Mouse (Mus musculus): ENCODE data around the gene Mettl17. TPM values are rescaled to one million over a fixed set of nuclear protein-coding genes. Genes with fewer than 3 reads are reported as not detected.
A peak's percentile ranks its signal among the peaks of the same experiment; 100 is the strongest.

The Mettl17 gene
- polyA plus RNA-seq, 1 experiment from 2014 or later = 52.4 TPM

DNA sequence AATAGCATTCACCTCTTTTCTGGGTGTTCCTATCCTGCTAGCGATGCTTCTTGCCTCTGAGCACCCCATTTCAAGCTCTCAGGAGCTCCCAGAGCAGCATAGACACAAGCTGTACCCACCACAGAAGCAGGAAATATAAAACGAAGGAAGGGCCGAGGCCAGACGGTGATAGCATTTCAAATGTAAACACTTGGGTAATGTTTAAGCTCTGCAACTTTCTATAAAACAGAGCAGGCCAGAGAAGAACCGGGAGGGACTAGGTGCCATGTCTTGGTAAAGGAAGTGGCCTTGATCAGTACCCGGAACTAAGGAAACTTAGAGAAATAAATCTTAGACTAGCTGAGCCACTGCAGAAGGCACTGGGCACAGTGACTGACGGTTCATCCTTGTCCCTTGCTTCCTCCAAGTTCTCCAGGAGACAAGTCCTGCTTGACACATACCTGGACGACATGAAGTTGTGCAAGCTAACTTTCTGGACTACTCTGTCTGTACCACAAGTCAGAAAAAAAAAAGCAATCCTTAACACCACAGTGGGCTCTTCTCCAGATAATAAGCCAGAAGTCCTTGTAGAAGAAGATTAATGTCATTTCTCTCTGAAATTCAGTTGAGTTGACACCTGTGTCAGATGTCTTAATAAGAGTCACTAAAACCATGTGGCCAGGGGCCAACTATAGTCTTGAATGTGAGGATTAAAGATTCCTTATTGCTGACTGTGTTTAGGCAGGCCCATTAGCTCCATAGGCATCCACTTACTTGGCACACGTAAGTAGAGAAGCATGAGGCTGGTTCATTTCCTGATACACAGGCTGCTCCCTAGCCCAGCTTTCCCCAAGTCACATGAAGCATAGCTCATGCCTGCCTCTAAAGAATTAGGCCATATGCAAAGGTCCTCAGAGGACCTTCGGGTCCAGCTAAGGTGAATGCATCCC lies 47.7 kb downstream of the Mettl17 start:
- Histone ChIP-seq H3K9ac (ENCODE audit: low read length) (no peak overlapping the region), H3K4me2 (no peak overlapping the region), H3K9me3 (ENCODE audit: control insufficient read depth, low read length) (no peaks in the 10 kb centered on the region), H3K36me3 (ENCODE audit: control insufficient read depth, insufficient read depth, low read length) (no peaks in the 10 kb centered on the region), H3K27me3 (ENCODE audit: control insufficient read depth, insufficient read depth, low read length) (no peaks in the 10 kb centered on the region), H3K4me1 (ENCODE audit: control insufficient read depth, insufficient read depth, low read length) (no peaks in the 10 kb centered on the region), H3K4me3 (ENCODE audit: low read depth, low read length) (no peak overlapping the region), H3K27ac (ENCODE audit: low read depth, low read length) (no peak overlapping the region)
- DNase-seq (ENCODE audit: low spot score, missing footprints) (peak; percentile 54), ATAC-seq (ENCODE audit: low FRiP score) (no peak)
- WGBS = 79% methylated on average over 10 of the region's 10 CpGs

DNA sequence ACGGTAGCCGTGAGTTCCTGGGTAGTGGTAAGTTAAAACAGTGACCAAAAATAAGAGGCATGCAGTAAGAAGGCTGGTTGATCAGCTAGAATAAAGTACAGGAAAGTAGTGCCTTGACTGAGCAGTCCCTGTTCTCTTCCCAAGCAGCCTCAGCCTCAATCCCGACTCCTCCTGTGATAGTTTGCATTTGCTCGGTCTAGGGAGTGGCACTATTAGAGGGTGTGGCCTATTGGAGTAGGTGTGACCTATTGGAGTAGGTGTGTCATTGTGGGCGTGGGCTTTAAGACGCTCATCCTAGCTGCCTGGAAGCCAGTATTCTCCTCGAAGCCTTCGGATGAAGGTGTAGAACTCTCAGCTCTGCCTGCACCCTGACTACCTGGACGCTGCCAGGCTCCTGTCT lies 54.4 kb downstream of the Mettl17 start:
- H3K9ac ChIP-seq (ENCODE audit: low read length) = no peak overlapping the region
- H3K36me3 ChIP-seq (ENCODE audit: control insufficient read depth, insufficient read depth, low read length) = no peaks in the 10 kb centered on the region
- H3K27ac ChIP-seq (ENCODE audit: low read depth, low read length) = no peak overlapping the region
- H3K4me3 ChIP-seq (ENCODE audit: low read depth, low read length) = no peak overlapping the region
- DNase-seq (ENCODE audit: low spot score, missing footprints) = no peak
- no peaks in the 10 kb centered on the region for H3K9me3 ChIP-seq (ENCODE audit: control insufficient read depth, low read length)
- H3K4me2 ChIP-seq = no peak overlapping the region
- H3K4me1 ChIP-seq (ENCODE audit: control insufficient read depth, insufficient read depth, low read length) = no peaks in the 10 kb centered on the region
- H3K27me3 ChIP-seq (ENCODE audit: control insufficient read depth, insufficient read depth, low read length) = no peaks in the 10 kb centered on the region
- WGBS = 91% methylated on average over 9 of the region's 9 CpGs
- ATAC-seq (ENCODE audit: low FRiP score) = peak; percentile 30; the same call in 1 of the 2 replicates

DNA sequence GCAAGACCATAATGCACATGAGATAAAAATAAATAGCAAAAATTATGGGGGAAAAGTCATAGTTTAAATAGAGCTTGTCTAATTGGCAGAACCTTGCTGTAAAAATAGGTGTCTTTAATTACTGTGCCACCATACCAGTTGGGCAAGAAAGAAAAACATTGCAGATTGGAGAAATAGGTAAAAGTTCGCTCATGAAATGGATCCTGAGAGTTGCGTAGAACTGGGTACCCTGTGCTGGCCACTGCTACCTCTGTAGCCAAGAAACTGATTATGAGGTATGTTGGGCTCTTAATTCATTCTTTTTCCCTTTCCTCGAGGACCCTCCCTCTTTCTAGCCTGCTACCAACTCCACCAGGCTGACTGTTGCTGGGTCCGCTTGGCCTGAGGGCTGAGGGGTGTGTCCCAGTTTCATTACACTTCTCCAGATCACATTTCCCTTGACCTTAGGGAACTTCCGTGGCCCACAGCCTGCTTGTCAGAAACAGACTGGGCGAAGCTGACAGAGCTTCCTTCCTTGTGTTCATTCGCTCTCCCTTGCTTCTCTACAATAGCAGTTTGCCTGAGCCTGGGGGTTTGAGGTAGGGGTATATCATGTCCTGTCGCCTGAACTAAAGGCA lies 56.4 kb downstream of the Mettl17 start:
- Histone ChIP-seq H3K4me1 (ENCODE audit: control insufficient read depth, insufficient read depth, low read length) (no peaks in the 10 kb centered on the region), H3K9me3 (ENCODE audit: control insufficient read depth, low read length) (no peaks in the 10 kb centered on the region), H3K9ac (ENCODE audit: low read length) (no peak overlapping the region), H3K4me2 (no peak overlapping the region), H3K36me3 (ENCODE audit: control insufficient read depth, insufficient read depth, low read length) (no peaks in the 10 kb centered on the region), H3K27me3 (ENCODE audit: control insufficient read depth, insufficient read depth, low read length) (no peaks in the 10 kb centered on the region), H3K27ac (ENCODE audit: low read depth, low read length) (no peak overlapping the region), H3K4me3 (ENCODE audit: low read depth, low read length) (no peak overlapping the region)
- no peak for ATAC-seq (ENCODE audit: low FRiP score)
- DNase-seq (ENCODE audit: low spot score, missing footprints) = no peak
- WGBS = 48% methylated on average over 8 of the region's 8 CpGs

DNA sequence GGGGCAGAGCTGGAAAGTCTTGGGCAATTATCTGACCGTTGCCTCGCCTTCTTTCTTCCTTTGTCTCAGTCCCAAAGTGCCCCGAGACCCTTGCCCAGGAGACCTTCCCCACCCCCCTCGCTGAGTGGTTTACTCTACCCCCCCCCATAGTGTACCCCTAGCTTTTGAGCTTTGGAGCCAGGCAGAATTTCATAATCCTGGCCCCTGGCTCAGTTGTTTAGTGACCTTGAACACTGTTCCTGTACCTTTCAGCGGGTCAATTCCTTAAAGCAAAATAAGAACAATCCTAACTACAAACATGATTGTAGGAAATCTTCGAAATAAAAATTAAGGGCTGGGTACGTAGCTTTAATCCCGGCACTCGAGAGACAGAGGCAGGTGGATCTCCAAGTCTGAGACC lies 56.9 kb downstream of the Mettl17 start:
- DNase-seq (ENCODE audit: low spot score, missing footprints) = no peak
- Histone ChIP-seq H3K9me3 (ENCODE audit: control insufficient read depth, low read length) (no peaks in the 10 kb centered on the region), H3K27ac (ENCODE audit: low read depth, low read length) (no peak overlapping the region), H3K27me3 (ENCODE audit: control insufficient read depth, insufficient read depth, low read length) (no peaks in the 10 kb centered on the region), H3K9ac (ENCODE audit: low read length) (no peak overlapping the region), H3K36me3 (ENCODE audit: control insufficient read depth, insufficient read depth, low read length) (no peaks in the 10 kb centered on the region), H3K4me3 (ENCODE audit: low read depth, low read length) (no peak overlapping the region), H3K4me2 (no peak overlapping the region), H3K4me1 (ENCODE audit: control insufficient read depth, insufficient read depth, low read length) (no peaks in the 10 kb centered on the region)
- ATAC-seq (ENCODE audit: low FRiP score) = no peak
- 59% methylated on average over 9 of the region's 9 CpGs for WGBS

DNA sequence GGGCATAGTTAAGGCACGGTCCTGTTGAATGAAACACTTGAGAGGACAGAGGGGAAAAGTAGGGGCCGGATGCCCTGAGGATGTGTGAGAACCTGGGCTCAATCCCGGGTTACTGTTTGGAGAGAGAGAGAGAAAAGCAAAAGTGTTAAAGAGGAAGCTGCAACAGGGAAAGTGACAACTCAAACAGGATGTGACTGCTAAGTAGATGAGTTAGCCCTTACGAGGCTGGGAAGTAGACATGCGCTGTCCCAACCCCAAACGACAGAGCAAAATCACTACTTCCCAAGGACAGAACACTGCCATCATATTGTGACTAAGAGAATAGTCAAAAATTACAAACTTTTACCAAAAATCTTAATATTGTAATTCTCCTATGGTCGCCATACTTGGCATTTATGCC lies 57.6 kb downstream of the Mettl17 start:
- no peak for ATAC-seq (ENCODE audit: low FRiP score)
- 77% methylated on average over 7 of the region's 7 CpGs for WGBS
- Histone ChIP-seq H3K27ac (ENCODE audit: low read depth, low read length) (no peak overlapping the region), H3K4me2 (no peak overlapping the region), H3K36me3 (ENCODE audit: control insufficient read depth, insufficient read depth, low read length) (no peaks in the 10 kb centered on the region), H3K4me3 (ENCODE audit: low read depth, low read length) (no peak overlapping the region), H3K27me3 (ENCODE audit: control insufficient read depth, insufficient read depth, low read length) (no peaks in the 10 kb centered on the region), H3K9ac (ENCODE audit: low read length) (no peak overlapping the region), H3K4me1 (ENCODE audit: control insufficient read depth, insufficient read depth, low read length) (no peaks in the 10 kb centered on the region), H3K9me3 (ENCODE audit: control insufficient read depth, low read length) (no peaks in the 10 kb centered on the region)
- DNase-seq (ENCODE audit: low spot score, missing footprints) = no peak

Small RNA genes lying within 50 kb of the gene (microRNA-seq; reads per million reads assigned to microRNA genes)
- gene Gm27375 = not detected

Other genes starting within 250 kb of the Mettl17 start
- not detected in 2 replicates for gene Gm4181, start 249.2 kb upstream of the Mettl17 start, polyA plus RNA-seq (2014; fragmentation: Nextera tagmentation; extraction: Ambion mirVana)
- gene Gm17079, start 189.4 kb upstream of the Mettl17 start, polyA plus RNA-seq (2014; fragmentation: Nextera tagmentation; extraction: Ambion mirVana) = not detected in 2 replicates
- not detected in 2 replicates for gene Gm5800, start 167.7 kb upstream of the Mettl17 start, polyA plus RNA-seq (2014; fragmentation: Nextera tagmentation; extraction: Ambion mirVana)
- gene Ang4, start 111.3 kb upstream of the Mettl17 start, polyA plus RNA-seq (2014; fragmentation: Nextera tagmentation; extraction: Ambion mirVana) = not detected in 2 replicates
- not detected in 2 replicates for gene AY358078, start 84.8 kb upstream of the Mettl17 start, polyA plus RNA-seq (2014; fragmentation: Nextera tagmentation; extraction: Ambion mirVana)
- gene Ear6, start 31.1 kb upstream of the Mettl17 start, polyA plus RNA-seq (2014; fragmentation: Nextera tagmentation; extraction: Ambion mirVana) = not detected in 2 replicates
- 0.40 and 0.41 TPM in 2 replicates for gene Slc39a2, start 8.0 kb downstream of the Mettl17 start, polyA plus RNA-seq (2014; fragmentation: Nextera tagmentation; extraction: Ambion mirVana)
- gene Ndrg2, start 29.3 kb downstream of the Mettl17 start, polyA plus RNA-seq (2014; fragmentation: Nextera tagmentation; extraction: Ambion mirVana) = 7.5 and 10.6 TPM in 2 replicates
- gene Tppp2, start 33.6 kb downstream of the Mettl17 start, polyA plus RNA-seq (2014; fragmentation: Nextera tagmentation; extraction: Ambion mirVana) = not detected in 2 replicates
- not detected in 2 replicates for gene Rnase13, start 37.9 kb downstream of the Mettl17 start, polyA plus RNA-seq (2014; fragmentation: Nextera tagmentation; extraction: Ambion mirVana)
- 50.4 and 52.8 TPM in 2 replicates for gene Arhgef40, start 99.9 kb downstream of the Mettl17 start, polyA plus RNA-seq (2014; fragmentation: Nextera tagmentation; extraction: Ambion mirVana)
- 1.0 and 1.5 TPM in 2 replicates for gene Tmem253, start 130.8 kb downstream of the Mettl17 start, polyA plus RNA-seq (2014; fragmentation: Nextera tagmentation; extraction: Ambion mirVana)
- 91.9 and 110 TPM in 2 replicates for gene Zfp219, start 135.9 kb downstream of the Mettl17 start, polyA plus RNA-seq (2014; fragmentation: Nextera tagmentation; extraction: Ambion mirVana)
- gene Olfr221, start 157.6 kb downstream of the Mettl17 start, polyA plus RNA-seq (2014; fragmentation: Nextera tagmentation; extraction: Ambion mirVana) = not detected in 2 replicates
- 1,011 and 1,046 TPM in 2 replicates for gene Hnrnpc, start 219.2 kb downstream of the Mettl17 start, polyA plus RNA-seq (2014; fragmentation: Nextera tagmentation; extraction: Ambion mirVana)
- 92.3 and 105 TPM in 2 replicates for gene Rpgrip1, start 225.9 kb downstream of the Mettl17 start, polyA plus RNA-seq (2014; fragmentation: Nextera tagmentation; extraction: Ambion mirVana)

Measured in midbrain, embryonic 11.5 days (tissue).